Mouse (Mus musculus): Measurements from ENCODE around the gene Mep1a.

DNA sequence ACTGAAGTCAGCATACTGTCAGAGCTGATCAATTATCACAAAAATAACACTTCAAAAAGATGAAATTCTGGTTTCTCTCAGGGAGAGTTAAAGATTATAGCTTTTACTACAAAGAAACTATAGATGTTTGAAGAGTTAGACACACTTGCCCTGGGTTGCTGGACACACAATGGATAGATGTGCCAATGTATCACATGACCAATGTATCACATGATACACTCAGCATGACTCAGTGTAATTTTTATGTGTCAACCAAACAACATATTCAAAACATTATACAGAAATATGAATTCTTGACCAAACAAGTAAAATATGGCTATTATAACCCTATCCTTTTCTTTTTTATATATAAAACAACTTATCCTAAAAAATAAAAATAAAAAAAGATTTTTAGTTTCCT is 25.0 kb downstream of the Mep1a start:
- TF ChIP-seq CTCF (IDR thresholded peaks at IDR 0.05) (no peak), EP300 (IDR thresholded peaks at IDR 0.05) (no peak)
